Mouse (Mus musculus): ENCODE measurements around the gene Triobp. TPM values are rescaled to one million over a fixed set of nuclear protein-coding genes. Genes with fewer than 3 reads are reported as not detected.

The Triobp gene
- polyA plus RNA-seq, 1 experiment = 97.8 TPM

DNA sequence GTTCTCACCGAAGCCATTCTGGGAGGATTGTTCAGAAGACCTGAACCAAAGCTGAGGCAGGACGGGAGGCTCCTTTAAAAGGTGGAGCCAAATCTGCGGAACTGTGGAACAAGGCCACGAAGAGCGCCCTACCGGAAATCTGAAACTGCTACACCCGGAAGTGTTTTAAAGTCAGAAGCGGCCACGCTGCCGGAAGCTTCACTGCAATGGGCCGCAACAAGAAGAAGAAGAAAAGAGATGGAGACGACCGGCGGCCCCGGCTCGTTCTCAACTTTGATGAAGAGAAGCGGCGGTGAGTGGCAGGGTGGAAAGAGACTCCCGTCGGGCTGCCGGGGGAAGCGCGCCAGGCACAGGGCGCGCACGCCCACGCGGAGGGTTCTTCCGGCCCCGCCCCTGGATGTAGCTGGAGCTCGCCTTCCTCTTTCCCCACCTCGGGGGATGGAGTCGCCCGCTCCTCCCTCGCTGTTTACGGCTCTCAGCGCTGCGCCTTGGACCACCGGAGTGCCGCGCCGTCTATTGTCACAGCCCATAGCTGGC, 12.7 kb upstream of the Triobp start, which contains the start of gene Nol12:
TSS of gene Nol12 (plus strand) at position 150 of the 537 bp plus-strand sequence.
- Histone ChIP-seq H3K27me3 (replicated peaks) (no peaks in the 10 kb centered on the region), H3K9me3 (no peaks in the 10 kb centered on the region), H3K4me3 (replicated peaks) (peak within 1 kb of the TSS; percentile 98), H3K4me1 (peaks cover 61% of the 10 kb centered on the region), H3K36me3 (replicated peaks; ENCODE audit: low read length) (peaks cover 44% of the 10 kb centered on the region)
- TF ChIP-seq GATA1 (IDR thresholded peaks at IDR 0.05; ENCODE audit: borderline replicate concordance, low read length) (no peak), FLI1 (IDR thresholded peaks at IDR 0.05; ENCODE audit: low read length) (peak; percentile 63; the same call in 1 of the 2 replicates)

DNA sequence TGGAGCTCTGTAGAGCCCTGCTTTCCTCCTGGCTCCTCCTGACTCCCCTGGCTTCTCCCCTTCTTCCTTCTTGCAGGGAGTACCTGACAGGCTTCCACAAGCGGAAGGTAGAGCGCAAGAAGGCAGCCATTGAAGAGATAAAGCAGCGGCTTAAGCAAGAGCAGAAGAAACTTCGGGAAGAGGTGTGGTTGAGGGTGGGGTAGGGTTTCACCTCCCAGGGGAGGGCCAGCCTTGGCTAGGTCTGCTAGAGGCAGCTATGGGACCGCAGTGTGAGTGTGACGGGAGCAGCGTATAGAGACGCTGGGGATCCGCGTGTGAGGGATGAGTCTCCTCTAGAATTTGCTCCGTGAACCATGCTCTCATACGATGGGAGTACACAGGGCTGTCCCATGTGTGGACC, 11.1 kb upstream of the Triobp start:
- no peaks in the 10 kb centered on the region for H3K27me3 ChIP-seq (replicated peaks)
- peak overlapping the region; percentile 14 for H3K4me3 ChIP-seq (replicated peaks)
- H3K4me1 ChIP-seq = peaks cover 61% of the 10 kb centered on the region
- peaks cover 53% of the 10 kb centered on the region for H3K36me3 ChIP-seq (replicated peaks; ENCODE audit: low read length)
- TF ChIP-seq GATA1 (IDR thresholded peaks at IDR 0.05; ENCODE audit: borderline replicate concordance, low read length) = no peak
- no peak for TF ChIP-seq FLI1 (IDR thresholded peaks at IDR 0.05; ENCODE audit: low read length)
- H3K9me3 ChIP-seq = no peaks in the 10 kb centered on the region

DNA sequence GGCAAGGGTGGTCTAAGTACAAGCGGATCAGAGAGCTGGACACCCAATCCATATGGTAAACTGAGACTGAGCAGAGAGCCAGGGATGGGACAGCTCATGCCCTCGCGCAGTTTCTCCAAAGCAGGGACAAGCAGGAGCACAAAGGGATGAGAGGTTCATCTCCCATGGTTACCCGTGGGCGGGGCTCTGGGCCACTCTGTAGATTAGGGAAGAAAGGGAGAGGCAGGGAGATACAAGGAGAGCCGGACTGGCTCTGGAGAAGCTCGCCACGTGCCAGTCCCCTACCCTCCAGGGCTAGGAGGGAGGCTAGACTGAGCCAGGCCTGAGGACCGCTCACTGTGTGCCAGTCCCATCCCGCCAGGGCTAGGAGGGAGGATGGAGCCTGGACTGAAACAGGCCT, 10.2 kb upstream of the Triobp start:
- H3K27me3 ChIP-seq (replicated peaks) = no peaks in the 10 kb centered on the region
- no peaks in the 10 kb centered on the region for H3K9me3 ChIP-seq
- TF ChIP-seq GATA1 (IDR thresholded peaks at IDR 0.05; ENCODE audit: borderline replicate concordance, low read length) = no peak
- TF ChIP-seq FLI1 (IDR thresholded peaks at IDR 0.05; ENCODE audit: low read length) = no peak
- H3K4me3 ChIP-seq (replicated peaks) = no peak overlapping the region
- H3K36me3 ChIP-seq (replicated peaks; ENCODE audit: low read length) = peaks cover 60% of the 10 kb centered on the region
- H3K4me1 ChIP-seq = peaks cover 57% of the 10 kb centered on the region

DNA sequence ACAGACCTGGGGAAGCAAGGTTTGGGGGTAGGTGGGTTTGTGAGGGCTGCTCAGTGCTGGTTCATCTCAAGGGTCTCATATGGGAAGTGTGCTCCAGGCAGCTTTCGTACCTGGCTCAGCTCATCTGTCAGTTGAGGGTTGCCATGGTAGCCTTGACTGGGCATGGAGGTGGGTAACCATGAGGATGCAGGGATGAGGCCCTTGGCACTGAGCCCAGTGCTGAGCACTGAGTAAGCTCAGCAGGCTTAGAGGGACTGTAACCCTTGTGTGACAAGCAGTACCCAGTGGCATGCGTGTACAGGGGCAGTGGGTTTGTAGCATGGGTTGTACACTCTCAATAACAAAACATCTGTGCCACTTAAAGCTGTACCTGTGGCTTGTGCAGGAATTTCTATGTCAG, 9.6 kb upstream of the Triobp start:
- no peaks in the 10 kb centered on the region for H3K9me3 ChIP-seq
- TF ChIP-seq GATA1 (IDR thresholded peaks at IDR 0.05; ENCODE audit: borderline replicate concordance, low read length) = no peak
- TF ChIP-seq FLI1 (IDR thresholded peaks at IDR 0.05; ENCODE audit: low read length) = no peak
- no peaks in the 10 kb centered on the region for H3K27me3 ChIP-seq (replicated peaks)
- H3K4me3 ChIP-seq (replicated peaks) = peak overlapping the region; percentile 5
- peaks cover 60% of the 10 kb centered on the region for H3K36me3 ChIP-seq (replicated peaks; ENCODE audit: low read length)
- H3K4me1 ChIP-seq = peaks cover 58% of the 10 kb centered on the region

DNA sequence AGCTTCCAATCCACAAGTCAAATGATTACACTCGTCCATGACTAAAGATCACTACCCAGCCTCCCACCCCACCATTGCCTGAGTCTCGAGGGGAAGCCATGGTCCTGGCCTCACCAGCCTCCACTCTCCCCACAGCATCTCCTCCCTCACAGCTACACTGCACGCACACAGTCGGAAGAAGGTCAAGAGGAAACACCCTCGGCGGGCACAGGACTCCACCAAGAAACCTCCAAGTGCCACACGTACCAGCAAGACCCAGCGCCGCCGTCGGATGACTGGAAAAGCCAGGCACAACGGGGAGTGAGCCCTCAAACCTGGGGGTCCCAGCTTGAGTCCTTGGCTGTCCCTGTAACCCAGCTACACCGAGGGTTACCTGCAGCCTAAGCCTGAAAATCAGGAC, 7.2 kb upstream of the Triobp start:
- peaks cover 49% of the 10 kb centered on the region for H3K4me1 ChIP-seq
- TF ChIP-seq FLI1 (IDR thresholded peaks at IDR 0.05; ENCODE audit: low read length) = no peak
- TF ChIP-seq GATA1 (IDR thresholded peaks at IDR 0.05; ENCODE audit: borderline replicate concordance, low read length) = no peak
- no peaks in the 10 kb centered on the region for H3K9me3 ChIP-seq
- peaks cover 60% of the 10 kb centered on the region for H3K36me3 ChIP-seq (replicated peaks; ENCODE audit: low read length)
- no peak overlapping the region for H3K4me3 ChIP-seq (replicated peaks)
- H3K27me3 ChIP-seq (replicated peaks) = no peaks in the 10 kb centered on the region

DNA sequence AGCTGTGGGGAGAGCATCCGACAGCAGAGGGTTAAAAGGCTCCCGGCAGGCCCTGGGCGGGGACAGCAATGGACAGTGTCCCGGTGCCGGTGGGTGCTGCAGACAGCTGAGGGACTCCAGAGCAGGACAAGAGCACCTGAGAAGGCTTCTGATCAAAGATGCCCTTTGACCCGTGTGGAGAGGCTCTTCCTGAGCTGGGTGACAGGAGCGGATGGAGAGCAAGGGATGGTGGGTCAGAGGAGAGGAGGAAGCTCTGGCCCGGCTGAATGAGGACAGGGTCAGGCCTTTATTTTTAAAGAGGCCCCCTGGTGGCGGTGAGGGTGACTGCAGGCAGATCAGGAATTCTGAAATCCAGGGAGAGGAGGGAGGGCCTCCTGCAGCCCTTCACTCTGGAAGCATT, 4.9 kb upstream of the Triobp start:
- peaks cover 45% of the 10 kb centered on the region for H3K36me3 ChIP-seq (replicated peaks; ENCODE audit: low read length)
- H3K9me3 ChIP-seq = no peaks in the 10 kb centered on the region
- H3K4me1 ChIP-seq = peaks cover 44% of the 10 kb centered on the region
- H3K27me3 ChIP-seq (replicated peaks) = peaks cover 11% of the 10 kb centered on the region
- TF ChIP-seq GATA1 (IDR thresholded peaks at IDR 0.05; ENCODE audit: borderline replicate concordance, low read length) (no peak), FLI1 (IDR thresholded peaks at IDR 0.05; ENCODE audit: low read length) (no peak)
- H3K4me3 ChIP-seq (replicated peaks) = no peak overlapping the region

DNA sequence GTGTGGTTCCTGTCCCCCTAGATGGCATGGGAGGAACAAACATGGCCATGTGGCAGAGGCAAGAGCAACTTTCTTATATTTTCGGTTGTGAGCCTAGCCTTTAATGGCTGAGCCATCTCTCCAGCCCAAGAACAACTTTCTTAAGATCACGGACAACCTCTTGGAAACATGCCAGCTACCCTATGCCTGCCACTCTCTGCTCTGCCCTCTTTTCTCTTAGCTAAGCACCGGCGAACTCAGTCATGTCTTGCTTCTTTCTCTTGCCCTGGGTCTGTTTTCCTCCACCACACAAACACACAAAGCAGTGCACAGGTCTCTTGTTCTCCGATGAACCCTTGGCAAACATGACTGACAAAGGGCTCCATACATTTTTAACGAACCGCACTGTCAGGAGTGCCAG, 1.3 kb upstream of the Triobp start:
- no peak for TF ChIP-seq FLI1 (IDR thresholded peaks at IDR 0.05; ENCODE audit: low read length)
- TF ChIP-seq GATA1 (IDR thresholded peaks at IDR 0.05; ENCODE audit: borderline replicate concordance, low read length) = no peak
- Histone ChIP-seq H3K27me3 (replicated peaks) (peaks cover 23% of the 10 kb centered on the region), H3K4me1 (peaks cover 39% of the 10 kb centered on the region), H3K9me3 (no peaks in the 10 kb centered on the region), H3K4me3 (replicated peaks) (no peak overlapping the region), H3K36me3 (replicated peaks; ENCODE audit: low read length) (peaks cover 9% of the 10 kb centered on the region)

DNA sequence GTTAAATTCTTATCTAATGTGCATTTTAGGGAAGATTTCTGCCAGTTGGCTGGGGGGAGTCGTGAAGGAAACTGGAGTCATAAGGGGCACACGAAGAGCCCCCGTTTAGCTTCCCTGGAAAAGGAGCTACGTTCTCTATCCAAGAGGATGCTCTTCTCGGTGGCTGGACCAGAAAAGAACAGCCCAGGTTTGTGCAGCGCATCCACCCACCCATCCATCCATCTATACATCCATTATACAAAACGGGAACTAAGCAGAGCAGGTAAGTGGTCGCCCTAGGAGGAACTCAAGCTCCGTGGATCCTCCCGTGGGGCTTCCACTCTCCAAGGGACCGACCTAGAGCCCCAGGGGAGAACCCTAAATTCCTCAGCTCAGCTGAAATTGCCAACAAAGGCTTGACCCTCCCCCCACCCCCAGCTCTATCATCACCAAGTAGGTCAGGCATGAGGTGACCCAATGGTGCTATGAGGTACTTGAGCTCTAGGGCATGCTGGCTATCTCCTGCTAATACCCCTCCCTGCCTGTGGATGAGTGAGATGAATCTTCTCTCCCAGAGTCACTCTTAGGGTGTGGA, 715 bp downstream of the Triobp start:
- TF ChIP-seq FLI1 (IDR thresholded peaks at IDR 0.05; ENCODE audit: low read length) = no peak
- TF ChIP-seq GATA1 (IDR thresholded peaks at IDR 0.05; ENCODE audit: borderline replicate concordance, low read length) = no peak
- Histone ChIP-seq H3K36me3 (replicated peaks; ENCODE audit: low read length) (peaks cover 12% of the 10 kb centered on the region), H3K9me3 (no peaks in the 10 kb centered on the region), H3K27me3 (replicated peaks) (peaks cover 32% of the 10 kb centered on the region), H3K4me3 (replicated peaks) (peak overlapping the region; percentile 89), H3K4me1 (peaks cover 29% of the 10 kb centered on the region)

DNA sequence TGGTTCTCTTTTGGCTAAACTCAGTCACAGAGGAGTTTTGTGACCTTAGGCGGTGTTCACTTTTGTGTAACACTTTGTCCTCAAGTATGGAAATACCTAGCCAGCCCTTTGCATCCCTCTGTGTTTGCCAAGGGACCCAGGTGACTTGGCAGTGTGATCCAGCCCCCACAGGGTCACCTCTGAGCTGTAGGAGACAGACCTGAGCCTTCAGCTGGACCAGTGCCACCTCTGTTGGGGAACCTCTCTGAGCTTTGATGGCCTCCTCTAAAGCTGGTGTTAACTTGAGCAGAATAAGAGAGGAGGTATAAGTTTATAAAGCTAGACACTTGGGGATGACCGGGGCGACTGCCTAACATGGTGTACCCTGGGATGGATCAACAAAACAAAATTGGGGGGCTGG, 1.4 kb downstream of the Triobp start:
- H3K4me3 ChIP-seq (replicated peaks) = no peak overlapping the region
- no peaks in the 10 kb centered on the region for H3K9me3 ChIP-seq
- H3K27me3 ChIP-seq (replicated peaks) = peaks cover 35% of the 10 kb centered on the region
- no peak for TF ChIP-seq FLI1 (IDR thresholded peaks at IDR 0.05; ENCODE audit: low read length)
- no peak for TF ChIP-seq GATA1 (IDR thresholded peaks at IDR 0.05; ENCODE audit: borderline replicate concordance, low read length)
- peaks cover 12% of the 10 kb centered on the region for H3K36me3 ChIP-seq (replicated peaks; ENCODE audit: low read length)
- H3K4me1 ChIP-seq = peaks cover 28% of the 10 kb centered on the region

DNA sequence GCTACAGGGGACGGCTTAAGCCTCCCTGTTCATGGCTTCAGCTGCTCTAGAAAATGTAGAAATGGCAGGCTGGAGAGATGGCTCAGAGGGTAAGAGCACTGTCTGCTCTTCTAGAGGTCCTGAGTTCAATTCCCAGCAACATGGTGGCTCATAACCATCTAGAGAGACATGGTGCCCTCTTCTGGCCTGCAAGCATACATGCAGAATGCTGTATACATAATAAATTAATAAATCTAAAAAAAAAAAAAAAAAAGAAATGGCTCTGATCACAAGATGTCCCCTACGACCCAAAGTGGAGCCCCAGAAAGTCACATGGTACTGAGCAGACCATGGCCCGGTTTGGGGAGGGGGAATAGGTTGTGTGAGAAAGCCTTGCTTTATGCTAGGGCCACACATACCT, 8.1 kb downstream of the Triobp start:
- TF ChIP-seq GATA1 (IDR thresholded peaks at IDR 0.05; ENCODE audit: borderline replicate concordance, low read length) (no peak), FLI1 (IDR thresholded peaks at IDR 0.05; ENCODE audit: low read length) (no peak)

More for the DNA sequence above, 8.1 kb downstream of the Triobp start:
- Histone ChIP-seq H3K4me1 (no peaks in the 10 kb centered on the region; the same call in 1 of the 2 replicates), H3K36me3 (replicated peaks; ENCODE audit: low read length) (peaks cover 28% of the 10 kb centered on the region), H3K9me3 (no peaks in the 10 kb centered on the region), H3K27me3 (replicated peaks) (peaks cover 42% of the 10 kb centered on the region), H3K4me3 (replicated peaks) (no peak overlapping the region)

All from megakaryocyte, embryonic 14.5 days (primary cell).